Mouse (Mus musculus) bone marrow, adult 2 months (tissue): Measurements from ENCODE around the gene Cfap161. TPM values are rescaled to one million over a fixed set of nuclear protein-coding genes. Genes with fewer than 3 reads are reported as not detected.

Experiments
- H3K27ac ChIP-seq: fragments of 200-500 bp; 2 replicates; pipeline ENCODE4 v1.5.1; 2012; ENCODE audit warnings: low read depth, mild to moderate bottlenecking, control low read depth, inconsistent platforms, low read length; ENCODE audit not compliant: control insufficient read depth, poor library complexity, insufficient read depth
- H3K4me1 ChIP-seq: fragments of 200-500 bp; 2 replicates; pipeline ENCODE4 v1.6.1; 2011; ENCODE audit warnings: low read length; ENCODE audit not compliant: control insufficient read depth, insufficient read depth
- H3K4me3 ChIP-seq: fragments of 200-500 bp; replicated peaks from 2 replicates; pipeline ENCODE3; 2011; ENCODE audit warnings: mild to moderate bottlenecking, low read depth, low read length, control low read depth; ENCODE audit not compliant: control insufficient read depth
- CTCF ChIP-seq: fragments of 200-500 bp; IDR thresholded peaks from 2 replicates; pipeline ENCODE4 v1.5.1; 2011; ENCODE audit warnings: low read length, control low read depth; ENCODE audit not compliant: control insufficient read depth, insufficient read depth
- POLR2A ChIP-seq: fragments of 200-500 bp; IDR thresholded peaks from 2 replicates; pipeline ENCODE4 v1.6.1; 2011; ENCODE audit warnings: low read depth, mild to moderate bottlenecking, control low read depth, low read length, borderline replicate concordance; ENCODE audit not compliant: control insufficient read depth
- WGBS: fragments of 180-500 bp; shearing (Covaris S2); methylation state at CpG from one replicate; pipeline ENCODE4 v1.1.7; 2018; 5-methylcytosine and 5-hydroxymethylcytosine counted together
- polyA plus RNA-seq: library from polyadenylated mRNA; stranded (reverse); fragments of >200 nt; gene quantifications from 2 replicates; pipeline ENCODE4 v1.2.4, GENCODE M21; 2011; ENCODE audit warnings: low replicate concordance; ENCODE audit not compliant: missing spikeins, insufficient read depth, insufficient read length

Cfap161 gene
- polyA plus RNA-seq = not detected in 2 replicates

DNA sequence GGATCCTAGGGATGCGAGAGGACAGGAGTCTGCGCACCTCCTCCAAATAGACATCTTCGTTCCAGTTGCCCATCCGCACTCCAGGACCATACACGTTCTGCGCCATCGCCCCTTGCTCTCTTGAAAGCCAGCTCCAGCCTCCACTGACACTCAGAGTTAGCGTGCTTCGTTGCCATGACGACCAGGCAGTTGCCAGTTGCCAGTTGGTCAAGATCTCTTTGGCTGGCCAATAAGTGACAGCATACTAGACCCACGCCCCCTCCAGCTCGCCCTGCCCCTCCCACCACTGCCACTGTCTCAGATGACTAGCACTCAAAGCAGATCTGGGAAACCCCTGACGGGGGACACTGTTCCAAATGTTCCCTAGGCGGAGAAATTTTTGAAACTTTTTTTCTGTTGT, at the start of gene Cfap161:
Cfap161 (minus strand) TSS at position 176 of the 400 bp plus-strand sequence.
- TF ChIP-seq CTCF = no peak
- TF ChIP-seq POLR2A = no peak
- 53% methylated on average over 14 of the region's 14 CpGs for WGBS

DNA sequence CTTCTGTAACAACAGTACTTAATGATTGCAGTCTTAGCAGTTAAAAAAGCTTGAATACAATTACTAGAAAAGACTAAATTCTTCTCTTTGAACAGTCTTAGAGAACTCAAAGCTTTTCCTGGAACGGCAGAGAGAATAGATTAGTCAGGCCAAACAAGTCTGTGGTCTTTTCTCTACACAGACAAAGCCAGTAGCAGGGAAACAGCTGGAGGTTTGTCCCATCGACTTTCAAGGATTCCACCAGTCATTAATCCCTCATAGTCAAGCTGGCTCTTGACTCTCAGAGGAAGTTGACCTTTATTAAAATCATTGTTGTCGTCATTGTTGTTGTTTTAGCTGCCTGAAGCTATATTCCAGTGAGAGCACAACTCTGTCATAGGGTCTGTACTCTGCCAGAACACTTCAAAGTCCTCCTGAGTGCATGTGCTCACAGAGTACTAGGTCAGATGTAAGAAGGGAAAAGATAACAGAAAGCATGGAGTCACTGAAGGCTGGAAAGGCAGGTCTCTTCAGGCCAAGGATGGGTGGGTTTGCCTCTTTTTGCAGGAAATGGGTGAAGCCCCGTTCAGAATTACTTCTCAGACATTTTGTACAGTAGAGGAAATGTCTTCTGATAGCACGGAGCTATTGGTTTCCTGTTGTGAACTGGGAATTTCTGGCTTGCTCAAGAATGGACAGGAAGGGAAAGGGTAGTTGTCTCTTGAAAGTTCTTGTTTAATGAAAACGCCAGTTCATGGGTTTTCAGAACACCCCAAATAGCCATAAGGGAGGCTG, 48.0 kb upstream of the Cfap161 start:
- Histone ChIP-seq H3K4me3 (no peak overlapping the region), H3K27ac (no peak overlapping the region), H3K4me1 (no peaks in the 10 kb centered on the region)
- 39% methylated on average over 6 of the region's 6 CpGs for WGBS
- TF ChIP-seq CTCF = no peak
- no peak for TF ChIP-seq POLR2A

More for the DNA sequence above, at the start of gene Cfap161:
- Histone ChIP-seq H3K4me3 (no peak within 1 kb of the TSS), H3K27ac (no peak within 1 kb of the TSS), H3K4me1 (no peaks in the 10 kb centered on the region)

DNA sequence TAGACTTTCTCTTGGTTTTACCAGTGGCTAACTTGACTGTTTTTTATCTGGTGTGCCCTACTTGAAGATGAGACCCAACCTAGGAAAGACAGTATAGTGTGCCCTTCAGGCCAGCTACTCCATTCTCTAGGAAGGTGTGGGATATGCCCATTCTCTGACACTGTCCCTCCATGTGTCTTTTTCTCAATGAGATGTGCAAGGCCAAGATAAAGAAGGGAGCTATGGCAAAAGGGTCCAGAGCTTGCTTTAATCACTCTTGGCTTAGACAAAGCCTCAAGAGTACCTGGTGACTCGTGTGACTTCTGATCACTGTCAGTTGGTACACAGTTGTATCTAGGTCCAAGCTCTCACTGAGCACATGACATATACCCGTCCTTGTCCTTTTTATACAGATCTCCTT, 45.4 kb upstream of the Cfap161 start:
- H3K4me1 ChIP-seq = no peaks in the 10 kb centered on the region
- H3K27ac ChIP-seq = no peak overlapping the region
- TF ChIP-seq POLR2A (no peak), CTCF (no peak)
- no peak overlapping the region for H3K4me3 ChIP-seq
- 67% methylated on average over 2 of the region's 2 CpGs for WGBS

DNA sequence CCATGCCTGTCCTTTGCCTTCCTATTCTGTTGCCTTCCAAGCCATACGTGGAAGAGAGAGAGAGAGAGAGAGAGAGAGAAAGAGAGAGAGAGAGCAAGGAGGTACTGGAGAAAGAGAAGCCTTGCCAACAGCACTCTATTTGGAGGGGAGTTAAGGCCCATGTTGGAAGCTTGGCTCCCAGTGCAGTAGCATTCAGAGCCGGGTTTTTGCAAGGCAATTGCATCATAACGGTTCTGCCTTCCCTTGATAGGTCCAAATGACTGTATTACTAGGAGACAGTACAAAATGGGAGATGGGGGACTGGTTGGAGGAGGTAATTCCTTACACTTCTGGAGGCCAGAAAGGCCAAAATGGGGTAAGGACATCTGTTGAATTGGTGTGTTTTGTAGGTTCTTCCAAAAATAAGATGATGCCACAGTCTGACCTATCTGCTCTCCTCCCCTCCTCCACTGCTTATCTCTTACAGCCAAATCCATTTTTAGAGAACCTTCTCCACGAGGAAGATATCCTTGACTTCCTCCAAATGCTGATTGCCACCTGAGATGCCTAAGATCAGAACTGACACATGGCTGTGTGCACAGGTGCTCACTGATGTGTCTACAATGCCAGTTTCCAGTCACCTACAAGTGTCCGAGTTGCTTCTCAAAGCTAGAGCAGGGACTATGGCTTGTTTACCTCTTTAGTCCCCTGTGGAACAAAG, 44.0 kb upstream of the Cfap161 start:
- Histone ChIP-seq H3K4me3 (no peak overlapping the region), H3K27ac (no peak overlapping the region), H3K4me1 (no peaks in the 10 kb centered on the region; the same call in 1 of the 2 replicates)
- TF ChIP-seq CTCF (no peak), POLR2A (no peak)
- 53% methylated on average over 5 of the region's 5 CpGs for WGBS

DNA sequence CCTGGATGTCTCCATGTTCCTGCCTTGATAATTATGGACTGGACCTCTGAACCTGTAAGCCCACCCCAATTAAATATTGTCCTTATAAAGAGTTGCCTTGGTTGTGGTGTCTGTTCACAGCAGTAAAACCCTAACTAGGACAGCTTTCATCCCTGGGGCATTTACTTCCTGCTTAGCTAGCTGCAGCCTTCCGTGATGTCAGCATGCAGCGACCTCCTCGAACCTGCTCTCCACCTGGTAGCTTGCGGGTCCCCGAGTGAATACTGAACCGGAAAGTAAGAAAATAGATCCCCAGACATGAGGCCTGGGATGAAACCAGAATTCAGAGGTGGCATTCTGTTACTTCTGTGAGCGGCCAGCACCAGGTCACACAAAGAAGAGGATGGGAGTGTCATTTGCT, 34.7 kb upstream of the Cfap161 start:
- Histone ChIP-seq H3K27ac (no peak overlapping the region), H3K4me3 (no peak overlapping the region), H3K4me1 (no peaks in the 10 kb centered on the region)
- 68% methylated on average over 7 of the region's 7 CpGs for WGBS
- TF ChIP-seq POLR2A (no peak), CTCF (no peak)

DNA sequence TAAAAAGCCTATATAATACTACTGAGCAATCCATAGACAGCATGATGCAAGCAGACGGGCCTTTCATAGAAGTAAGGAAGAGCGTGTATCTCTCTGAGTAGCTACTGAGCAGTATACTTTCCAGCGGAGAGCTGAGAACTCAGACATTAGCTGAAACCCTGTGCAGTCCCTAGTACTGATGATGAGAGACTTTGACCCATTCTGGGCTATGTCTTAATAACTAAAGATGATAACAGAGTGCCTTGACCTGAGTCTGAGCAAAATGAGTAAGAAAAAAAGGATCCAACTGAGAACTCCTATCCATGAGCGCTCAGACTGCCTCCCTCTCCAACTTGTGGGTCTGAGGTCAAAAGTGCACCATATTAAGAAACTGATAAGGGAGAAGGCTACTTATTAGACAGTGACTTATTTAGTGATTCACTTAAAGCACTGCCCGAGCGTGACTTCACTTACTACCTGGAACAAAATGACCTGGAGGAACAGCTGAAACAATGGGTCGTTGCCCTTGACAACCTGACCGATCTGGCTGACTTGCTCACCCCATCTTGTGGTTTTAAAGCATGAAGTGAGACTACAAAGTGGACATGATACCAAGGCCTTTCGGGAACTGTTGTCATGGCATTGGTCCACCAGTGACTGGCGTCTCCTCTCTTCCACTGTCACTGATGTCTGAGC, 32.9 kb upstream of the Cfap161 start:
- no peak overlapping the region for H3K27ac ChIP-seq
- TF ChIP-seq CTCF = no peak
- no peak for TF ChIP-seq POLR2A
- WGBS = 73% methylated on average over 10 of the region's 10 CpGs
- H3K4me3 ChIP-seq = no peak overlapping the region
- no peaks in the 10 kb centered on the region for H3K4me1 ChIP-seq

DNA sequence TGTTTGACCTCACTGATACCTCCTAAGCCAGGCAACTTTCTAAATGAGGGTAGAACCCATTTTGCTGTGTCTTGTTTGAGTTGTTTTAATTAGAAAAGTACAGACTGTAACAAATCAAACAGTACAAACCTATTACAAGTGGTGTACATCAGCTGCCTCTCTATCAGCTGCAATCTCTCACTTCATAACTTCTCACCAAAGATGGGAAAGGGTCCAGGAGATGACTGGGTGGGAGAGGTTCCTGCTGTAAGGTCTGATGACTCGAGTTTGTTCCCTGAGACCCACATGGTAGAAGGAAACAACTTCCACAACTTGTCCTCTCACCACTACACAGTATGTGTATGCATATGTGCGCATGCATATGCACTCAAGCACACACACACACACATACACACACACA, 32.1 kb upstream of the Cfap161 start:
- 53% methylated on average over 2 of the region's 2 CpGs for WGBS
- TF ChIP-seq POLR2A = no peak
- no peak for TF ChIP-seq CTCF
- no peak overlapping the region for H3K27ac ChIP-seq
- H3K4me1 ChIP-seq = no peaks in the 10 kb centered on the region
- H3K4me3 ChIP-seq = no peak overlapping the region

DNA sequence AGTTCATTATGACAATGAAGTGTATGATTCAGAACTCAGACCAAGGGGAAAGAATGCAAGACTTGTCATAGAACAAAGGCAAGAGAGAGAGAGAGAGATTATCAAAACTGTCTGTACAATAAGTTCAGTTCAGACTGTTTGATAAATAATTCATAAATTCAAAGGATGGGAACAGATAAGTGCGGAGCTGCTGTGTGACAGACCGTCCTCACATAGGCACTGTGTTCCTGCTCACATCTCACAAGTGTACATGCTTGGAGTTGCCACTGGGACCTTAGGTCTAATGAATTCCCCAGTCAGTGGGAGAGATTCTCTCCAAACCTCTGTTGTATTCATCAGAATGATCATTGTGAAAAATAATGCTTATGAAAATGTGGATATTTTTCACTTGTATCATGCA, 27.3 kb upstream of the Cfap161 start:
- no peak overlapping the region for H3K4me3 ChIP-seq
- 85% methylated on average over 2 of the region's 2 CpGs for WGBS
- TF ChIP-seq POLR2A (no peak), CTCF (no peak)
- no peaks in the 10 kb centered on the region for H3K4me1 ChIP-seq
- H3K27ac ChIP-seq = no peak overlapping the region
